Mouse (Mus musculus) embryonic fibroblast, embryonic 13.5 days (primary cell): ENCODE measurements at regions not wholly inside any gene's neighbourhood (a gene's known extent, or its start where the extent isn't known, plus 50 kb on each side); places are given as distances from the start of the nearest gene placed in this dataset.
"Not testable (repeated sequence)": the region's sequence is repeated elsewhere in the genome, so short reads cannot be mapped to it uniquely, and the experiment has no call there.

Experiments
- H3K27ac ChIP-seq: 2 replicates; pipeline ENCODE4 v1.5.1; 2012; ENCODE audit warnings: low read length, control low read depth, inconsistent platforms; ENCODE audit not compliant: insufficient read depth
- H3K4me1 ChIP-seq: 2 replicates; pipeline ENCODE4 v1.6.1; 2011; ENCODE audit warnings: low read length; ENCODE audit not compliant: control insufficient read depth, insufficient read depth
- H3K4me3 ChIP-seq: 2 replicates; pipeline ENCODE4 v1.5.1; 2011; ENCODE audit warnings: mild to moderate bottlenecking, control low read depth, low read length; ENCODE audit not compliant: insufficient read depth
- CTCF ChIP-seq: IDR thresholded peaks from 2 replicates; pipeline ENCODE4 v1.5.1; 2011; ENCODE audit warnings: mild to moderate bottlenecking, control low read depth, low read length, moderate library complexity, borderline replicate concordance; ENCODE audit not compliant: insufficient read depth
- POLR2A ChIP-seq: IDR thresholded peaks from 2 replicates; pipeline ENCODE4 v1.6.1; 2011; ENCODE audit warnings: low read depth, mild to moderate bottlenecking, control low read depth, low read length, moderate library complexity

GRCm38 (mm10) chr8:31720585-31720984 lies 1707.9 kb upstream of the 5930422O12Rik start:
- Histone ChIP-seq H3K4me3 (no peak overlapping the region), H3K27ac (peak overlapping the region; percentile 78), H3K4me1 (peaks cover 6% of the 10 kb centered on the region)
- TF ChIP-seq CTCF (no peak), POLR2A (no peak)

- Histone ChIP-seq H3K4me3 (no peak overlapping the region), H3K27ac (peak overlapping the region; percentile 31; the same call in 1 of the 2 replicates), H3K4me1 (peaks cover 15% of the 10 kb centered on the region)
- no peak for TF ChIP-seq POLR2A
- TF ChIP-seq CTCF: no peak
These were observed 1703.1 kb upstream of the 5930422O12Rik start for GRCm38 (mm10) chr8:31725430-31725829.

GRCm38 (mm10) chr8:31735610-31736009 lies 1692.9 kb upstream of the 5930422O12Rik start:
- TF ChIP-seq CTCF (no peak), POLR2A (no peak)
- Histone ChIP-seq H3K4me3 (no peak overlapping the region), H3K4me1 (no peaks in the 10 kb centered on the region), H3K27ac (no peak overlapping the region)

- H3K27ac ChIP-seq, H3K4me1 ChIP-seq, H3K4me3 ChIP-seq: not testable (repeated sequence)
These were observed 1691.2 kb upstream of the 5930422O12Rik start for GRCm38 (mm10) chr8:31737314-31737713.

- TF ChIP-seq POLR2A (no peak), CTCF (no peak)
- H3K4me3 ChIP-seq: no peak overlapping the region
- H3K27ac ChIP-seq: no peak overlapping the region
- H3K4me1 ChIP-seq: peaks cover 8% of the 10 kb centered on the region
These were observed 1681.7 kb upstream of the 5930422O12Rik start for GRCm38 (mm10) chr8:31746855-31747254.

GRCm38 (mm10) chr8:31749974-31750373 lies 1678.5 kb upstream of the 5930422O12Rik start:
- TF ChIP-seq POLR2A (no peak), CTCF (no peak)
- peak overlapping the region; percentile 100 for H3K27ac ChIP-seq

GRCm38 (mm10) chr8:31750482-31751126 lies 1677.9 kb upstream of the 5930422O12Rik start:
- Histone ChIP-seq H3K4me1 (peaks cover 8% of the 10 kb centered on the region), H3K27ac (peak overlapping the region; percentile 100), H3K4me3 (no peak overlapping the region)
- TF ChIP-seq CTCF (no peak), POLR2A (no peak)

More at GRCm38 (mm10) chr8:31749974-31750373, 1678.5 kb upstream of the 5930422O12Rik start:
- peaks cover 8% of the 10 kb centered on the region for H3K4me1 ChIP-seq
- no peak overlapping the region for H3K4me3 ChIP-seq

- peaks cover 4% of the 10 kb centered on the region for H3K4me1 ChIP-seq
- TF ChIP-seq CTCF (no peak), POLR2A (no peak)
- H3K27ac ChIP-seq: peak overlapping the region; percentile 16; the same call in 1 of the 2 replicates
- no peak overlapping the region for H3K4me3 ChIP-seq
These were observed 1672.8 kb upstream of the 5930422O12Rik start for GRCm38 (mm10) chr8:31755737-31756136.

GRCm38 (mm10) chr8:31762091-31762490 lies 1666.4 kb upstream of the 5930422O12Rik start:
- Histone ChIP-seq H3K4me3 (no peak overlapping the region), H3K4me1 (no peaks in the 10 kb centered on the region), H3K27ac (no peak overlapping the region)
- TF ChIP-seq POLR2A (no peak), CTCF (no peak)
